Comparison of ENCODE assay signal across 13 mouse cellular contexts in the genomic region with DNA sequence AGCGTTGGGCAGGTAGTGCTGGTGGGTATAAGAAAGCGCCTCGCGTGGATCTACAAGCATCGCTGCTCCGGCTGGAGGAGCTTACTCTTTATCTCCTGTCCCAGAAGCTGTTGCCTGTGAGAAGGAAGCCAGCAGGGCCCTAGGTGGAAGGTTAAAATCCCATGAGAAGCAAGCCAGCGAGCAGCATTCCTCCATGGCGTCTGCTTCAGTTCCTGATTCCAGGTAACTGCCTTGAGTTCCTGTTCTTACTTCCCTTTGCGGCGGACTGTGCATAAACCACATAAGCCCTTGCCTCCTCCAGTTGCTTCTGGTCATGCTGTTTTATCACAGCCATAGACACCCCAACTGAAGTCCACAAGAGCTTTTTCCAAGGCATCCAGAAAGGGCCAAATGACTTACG. TPM values are rescaled to one million over a fixed set of nuclear protein-coding genes. Genes with fewer than 3 reads are reported as not detected.
DNase-seq lines count a peak whose midpoint lies in the region; ATAC-seq and TF ChIP-seq lines count a peak whose summit lies in the region.
"Had no signal": no experiment of that assay in that cellular context is flagged by ENCODE, and none has a peak within 500 bp of the region (broad histone marks: within the 10 kb centered on the region; RNA-seq: fewer than 3 reads in every experiment).

No protein-coding gene starts in this region.

- H3K4me3 ChIP-seq in kidney, embryonic 15.5 days (replicated peaks): no peak overlapping the region
- no peak overlapping the region for H3K4me3 ChIP-seq in kidney, adult 2 months (ENCODE audit: insufficient read depth, low read depth, low read length)
- H3K4me3 ChIP-seq in MEL (ENCODE audit: control insufficient read depth in 1 of 2, insufficient read depth in 1 of 2, low read depth in 2 of 2, low read length in 2 of 2): peak overlapping the region in 1 of 2 experiments; percentile 77; a peak in 1 of 4 replicates
- no peak overlapping the region for H3K4me3 ChIP-seq in embryonic facial prominence, embryonic 13.5 days

- 0 out of 2 replicates have a peak, but pooled peaks cover 6% of the 10 kb centered on the region for H3K27me3 ChIP-seq in kidney, embryonic 15.5 days
- H3K27me3 ChIP-seq in kidney, adult 2 months (replicated peaks; ENCODE audit: control insufficient read depth, insufficient read depth, low read length): no peaks in the 10 kb centered on the region
- H3K27me3 ChIP-seq in MEL (ENCODE audit: control insufficient read depth in 1 of 2, insufficient read depth in 2 of 2, low read length in 2 of 2): no peaks in the 10 kb centered on the region
- H3K27me3 ChIP-seq in embryonic facial prominence, embryonic 13.5 days: no peaks in the 10 kb centered on the region; the same call in 1 of the 2 replicates

- TF ChIP-seq CTCF in kidney, adult 2 months (conservative IDR thresholded peaks at IDR 0.05; ENCODE audit: insufficient read depth, insufficient read length, low read depth, low read length): no peak
- no peak for TF ChIP-seq CTCF in MEL (IDR thresholded peaks at IDR 0.05 in 2 of 3, conservative IDR thresholded peaks at IDR 0.05 in 1 of 3; ENCODE audit: control insufficient read depth in 1 of 3, insufficient read depth in 1 of 3, low read depth in 2 of 3, low read length in 3 of 3, poor library complexity in 1 of 3, severe bottlenecking in 1 of 3)

- H3K36me3 ChIP-seq in kidney, embryonic 15.5 days: no peaks in the 10 kb centered on the region
- no peaks in the 10 kb centered on the region for H3K36me3 ChIP-seq in kidney, adult 2 months (ENCODE audit: control insufficient read depth, insufficient read depth, low read length)
- peaks cover 0 to 3% of the 10 kb centered on the region in 2 experiments; a peak in 2 of 4 replicates for H3K36me3 ChIP-seq in MEL (ENCODE audit: control insufficient read depth in 1 of 2, insufficient read depth in 2 of 2, low read length in 2 of 2)
- H3K36me3 ChIP-seq in embryonic facial prominence, embryonic 13.5 days: no peaks in the 10 kb centered on the region

- no peak for TF ChIP-seq POLR2A in kidney, adult 2 months (IDR thresholded peaks at IDR 0.05; ENCODE audit: low read depth, low read length)
- no peak for TF ChIP-seq POLR2A in MEL (IDR thresholded peaks at IDR 0.05; ENCODE audit: control insufficient read depth in 1 of 2, insufficient read depth in 1 of 2, low read depth in 1 of 2, low read length in 2 of 2, poor library complexity in 1 of 2)

- no peak for TF ChIP-seq RAD21 in MEL (IDR thresholded peaks at IDR 0.05; ENCODE audit: low read depth, low read length)

- 62% methylated on average over 11 of the region's 11 CpGs for WGBS in kidney, embryonic 15.5 days
- WGBS in kidney, adult 2 months: 63% methylated on average over 11 of the region's 11 CpGs
- WGBS in embryonic facial prominence, embryonic 13.5 days: 65% methylated on average over 11 of the region's 11 CpGs

- no peak overlapping the region for H3K27ac ChIP-seq in kidney, embryonic 15.5 days
- H3K27ac ChIP-seq in kidney, adult 2 months (ENCODE audit: insufficient read depth, low read depth, low read length): no peak overlapping the region
- H3K27ac ChIP-seq in MEL (ENCODE audit: control insufficient read depth, low read depth, low read length): no peak overlapping the region
- H3K27ac ChIP-seq in embryonic facial prominence, embryonic 13.5 days: no peak overlapping the region

- H3K4me1 ChIP-seq in kidney, embryonic 15.5 days: peaks cover 20% of the 10 kb centered on the region
- H3K4me1 ChIP-seq in kidney, adult 2 months (ENCODE audit: control insufficient read depth, insufficient read depth, low read length): peaks cover 5% of the 10 kb centered on the region; the same call in 1 of the 2 replicates
- H3K4me1 ChIP-seq in MEL (ENCODE audit: control insufficient read depth in 1 of 2, insufficient read depth in 2 of 2, low read length in 2 of 2): peaks cover 2 to 10% of the 10 kb centered on the region in 2 experiments
- H3K4me1 ChIP-seq in embryonic facial prominence, embryonic 13.5 days: peaks cover 15% of the 10 kb centered on the region

- no peaks in the 10 kb centered on the region for H3K9me3 ChIP-seq in kidney, embryonic 15.5 days (replicated peaks)
- H3K9me3 ChIP-seq in MEL (replicated peaks; ENCODE audit: insufficient read depth, low read length): no peaks in the 10 kb centered on the region
- H3K9me3 ChIP-seq in embryonic facial prominence, embryonic 13.5 days: no peaks in the 10 kb centered on the region

- no peak for ATAC-seq in kidney, embryonic 15.5 days (replicated peaks; ENCODE audit: low FRiP score)
- no peak for ATAC-seq in embryonic facial prominence, embryonic 13.5 days (ENCODE audit: insufficient number of reproducible peaks, insufficient read depth, low FRiP score, low TSS enrichment, low read depth)
- ATAC-seq in megakaryocyte, adult 5-6 weeks (ENCODE audit: poor library complexity, severe bottlenecking): peak; percentile 53

- peak overlapping the region; percentile 94; the same call in 1 of the 2 replicates for H3K4me2 ChIP-seq in kidney, embryonic 15.5 days
- peak overlapping the region; percentile 82; the same call in 1 of the 2 replicates for H3K4me2 ChIP-seq in embryonic facial prominence, embryonic 13.5 days

- no peak for TF ChIP-seq EP300 in MEL (IDR thresholded peaks at IDR 0.05; ENCODE audit: low read depth in 1 of 2, low read length in 2 of 2)

- peaks cover 1% of the 10 kb centered on the region; the same call in 1 of the 2 replicates for H3K79me2 ChIP-seq in MEL (ENCODE audit: control insufficient read depth, insufficient read depth, low read length, poor library complexity)

- DNase-seq in kidney, adult 2 months: no peak
- DNase-seq in MEL (ENCODE audit: low read depth, low spot score): peak; percentile 64
- DNase-seq in thymus, postnatal 4 days: no peak
- no peak for DNase-seq in adrenal gland, postnatal 36 days

- no peak overlapping the region for H3K9ac ChIP-seq in kidney, embryonic 15.5 days
- H3K9ac ChIP-seq in MEL (ENCODE audit: control insufficient read depth, low read depth, low read length, poor library complexity, severe bottlenecking): no peak overlapping the region
- H3K9ac ChIP-seq in embryonic facial prominence, embryonic 13.5 days: no peak overlapping the region

TF ChIP-seq in MEL, 35 proteins besides CTCF, POLR2A, EP300 and RAD21:
- no peak for TF ChIP-seq SIN3A (IDR thresholded peaks at IDR 0.05; ENCODE audit: low read length)

RNA-seq across cellular contexts. Expression of gene Mob3b, which starts 0.5 kb away (rescaled TPM):
- 14.7 and 15.4 TPM in 2 replicates for polyA plus RNA-seq in kidney, embryonic 15.5 days (2015; fragmentation: Nextera tagmentation; extraction: Ambion mirVana)
- polyA plus RNA-seq in kidney, adult 2 months (2012; rRNA removed): 11.8 and 13.4 TPM in 2 replicates
- 3.8 and 4.0 TPM in 2 replicates for total RNA-seq in MEL (2012; rRNA removed)
- polyA plus RNA-seq in MEL (2012; ENCODE audit: insufficient read depth in 1 of 2, insufficient read length in 2 of 2, low read depth in 1 of 2, low replicate concordance in 2 of 2, missing spikeins in 1 of 2): 1 to 10 TPM in 1 of 2 experiments, not detected in 1; 4.2 TPM
- 16.9 and 18.5 TPM in 2 replicates for polyA plus RNA-seq in embryonic facial prominence, embryonic 13.5 days (2015; fragmentation: Nextera tagmentation; extraction: Ambion mirVana)
- 24.1 TPM in 2 replicates for total RNA-seq in megakaryocyte, adult 5-6 weeks (2015)
- total RNA-seq in megakaryocyte, adult 5-6 weeks (2017): 12.4 and 15.4 TPM in 2 replicates
- 10 to 100 TPM; 28.9 to 31.8 TPM for total RNA-seq in adrenal gland, postnatal 36 days (2021)
- polyA plus RNA-seq: erythroblast, embryonic 14.5 days had no signal

RNA-seq across cellular contexts. Expression of gene Ifnk, which starts 6.0 kb away (rescaled TPM):
- 0.28 TPM in 1 of 2 replicates, not detected in the other for polyA plus RNA-seq in kidney, embryonic 15.5 days (2015; fragmentation: Nextera tagmentation; extraction: Ambion mirVana)
- not detected in 2 replicates for polyA plus RNA-seq in kidney, adult 2 months (2012; rRNA removed)
- not detected in 2 replicates for total RNA-seq in MEL (2012; rRNA removed)
- polyA plus RNA-seq in MEL (2012; ENCODE audit: insufficient read depth in 1 of 2, insufficient read length in 2 of 2, low read depth in 1 of 2, low replicate concordance in 2 of 2, missing spikeins in 1 of 2): not detected
- polyA plus RNA-seq in embryonic facial prominence, embryonic 13.5 days (2015; fragmentation: Nextera tagmentation; extraction: Ambion mirVana): 0.35 and 0.69 TPM in 2 replicates
- total RNA-seq in megakaryocyte, adult 5-6 weeks (2015): not detected in 2 replicates
- total RNA-seq in megakaryocyte, adult 5-6 weeks (2017): not detected in 2 replicates
- not detected for total RNA-seq in adrenal gland, postnatal 36 days (2021)
- total RNA-seq: layer of hippocampus, postnatal 25 days had no signal
- polyA plus RNA-seq: activated CD4-positive, CD25-positive, alpha-beta regulatory T cell, adult 4 months; erythroblast, embryonic 14.5 days; heart, embryonic 11.5 days; limb, embryonic 14.5 days; midbrain, embryonic 14.5 days had no signal
